Mouse (Mus musculus) bone marrow macrophage, adult 2 months (primary cell): ENCODE results near the gene Ttc6. TPM values are rescaled to one million over a fixed set of nuclear protein-coding genes. Genes with fewer than 3 reads are reported as not detected.
A peak's percentile ranks its signal among the peaks of the same experiment; 100 is the strongest.

ENCODE experiments used
- H3K27ac ChIP-seq: 2 replicates; pipeline ENCODE4 v1.5.1; 2012; ENCODE audit warnings: low read depth, low read length; ENCODE audit not compliant: insufficient read depth
- H3K4me1 ChIP-seq: 2 replicates; pipeline ENCODE4 v1.6.1; 2012; ENCODE audit warnings: low read length; ENCODE audit not compliant: control insufficient read depth, insufficient read depth
- H3K4me3 ChIP-seq: 2 replicates; pipeline ENCODE4 v1.5.1; 2012; ENCODE audit warnings: mild to moderate bottlenecking, low read length, moderate library complexity; ENCODE audit not compliant: insufficient read depth
- CTCF ChIP-seq: IDR thresholded peaks from 2 replicates; pipeline ENCODE4 v1.5.1; 2012; ENCODE audit warnings: low read depth, mild to moderate bottlenecking, low read length, moderate library complexity
- POLR2A ChIP-seq: IDR thresholded peaks from 2 replicates; pipeline ENCODE4 v1.6.1; 2012; ENCODE audit warnings: mild to moderate bottlenecking, low read depth, low read length, borderline replicate concordance
- polyA plus RNA-seq: library from polyadenylated mRNA; stranded (reverse); fragments of >200 nt; gene quantifications from 2 replicates; pipeline ENCODE4 v1.2.4, GENCODE M21; 2012; ENCODE audit not compliant: missing spikeins, insufficient read depth, insufficient read length

Gene Ttc6
- polyA plus RNA-seq, 1 experiment: not detected

DNA sequence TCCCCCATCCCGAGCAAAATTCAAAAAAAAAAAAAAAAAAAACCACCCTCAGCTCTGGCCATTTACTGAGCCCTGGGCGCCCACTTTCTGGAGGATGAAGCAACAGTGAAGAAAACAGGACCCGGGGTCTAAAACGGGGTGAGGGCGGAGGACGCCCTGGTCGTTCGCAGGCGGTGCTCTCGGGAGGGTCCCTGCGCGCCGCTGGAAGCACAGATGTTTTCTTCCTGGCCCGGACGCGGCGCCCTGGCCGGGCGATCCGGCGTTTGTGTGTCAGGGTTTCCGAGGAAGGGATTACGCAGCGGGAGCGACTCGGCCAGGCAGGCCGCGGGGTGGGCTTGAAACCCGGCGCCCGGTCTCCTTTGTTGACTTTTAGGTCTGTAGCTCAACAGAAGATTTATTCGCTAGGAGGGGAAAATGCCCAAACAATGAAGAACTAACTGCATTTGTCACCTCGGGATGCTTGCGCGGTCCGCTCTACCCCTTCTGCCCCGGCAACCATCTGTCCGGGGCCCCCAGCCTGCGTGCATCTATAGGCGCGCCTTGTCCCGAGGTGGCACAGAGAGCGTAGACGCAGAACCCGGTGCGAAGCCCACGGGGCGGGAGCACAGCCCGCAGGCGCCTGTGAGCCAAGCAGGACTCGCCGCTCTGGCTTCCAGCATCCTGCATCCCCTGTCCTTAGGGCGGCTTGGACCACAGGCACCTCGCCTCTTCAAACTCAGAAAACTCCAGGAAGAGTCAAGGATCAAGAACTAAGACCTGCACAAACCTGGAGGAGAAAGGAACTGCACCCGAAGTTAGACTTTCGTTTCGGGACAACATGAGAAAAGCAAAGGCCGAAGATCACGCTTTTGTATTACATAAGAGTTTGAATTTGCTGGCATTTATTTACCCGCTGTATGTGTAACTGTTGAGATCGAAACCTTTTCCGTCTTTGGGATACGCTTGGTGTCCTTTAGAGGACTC, 25.0 kb upstream of the Ttc6 start:
- no peak for TF ChIP-seq CTCF
- no peak for TF ChIP-seq POLR2A
- Histone ChIP-seq H3K4me3 (peak overlapping the region; percentile 50), H3K27ac (no peak overlapping the region), H3K4me1 (peaks cover 3% of the 10 kb centered on the region)

DNA sequence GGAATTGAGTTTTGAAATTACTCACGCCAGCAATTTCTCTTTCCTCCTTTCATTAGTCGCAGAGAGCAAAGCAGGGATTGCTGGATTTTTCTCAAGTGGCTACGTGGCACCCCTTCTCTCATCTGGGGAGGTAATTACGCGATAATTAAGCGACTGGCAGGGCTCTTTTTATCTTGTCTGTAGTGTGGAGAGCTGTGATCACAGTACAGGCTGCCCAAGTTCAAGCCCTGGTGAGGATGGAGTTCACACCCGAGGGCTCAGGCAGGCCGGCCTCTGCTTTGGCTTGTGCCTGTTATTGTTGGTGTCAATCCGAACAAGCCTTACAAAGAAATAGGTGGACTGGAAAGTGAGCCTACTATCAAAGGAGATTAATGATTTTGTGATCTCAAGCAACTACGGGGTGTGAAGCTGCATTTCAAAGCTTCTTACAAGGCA, 24.3 kb upstream of the Ttc6 start:
- no peak overlapping the region for H3K27ac ChIP-seq

DNA sequence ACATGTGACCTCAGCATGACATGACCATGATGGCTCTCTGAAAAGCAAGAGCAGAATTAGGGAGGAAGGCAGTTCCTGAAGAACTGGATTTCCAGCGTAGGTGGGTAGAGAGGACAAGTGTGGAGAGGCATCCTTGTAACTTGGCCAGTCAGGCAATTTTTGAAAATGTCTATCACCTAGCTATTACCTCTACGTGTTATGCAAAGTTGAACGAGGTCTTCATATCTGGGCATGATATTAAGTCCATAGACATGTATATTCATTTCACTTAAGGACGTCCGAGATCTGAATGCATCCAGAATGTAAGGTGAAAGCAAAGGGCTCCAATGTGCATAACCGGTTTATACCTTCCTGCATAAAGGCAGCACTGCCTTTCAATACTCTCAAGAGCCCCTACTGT, 22.8 kb upstream of the Ttc6 start:
- no peak overlapping the region for H3K27ac ChIP-seq
- H3K4me3 ChIP-seq: no peak overlapping the region
- TF ChIP-seq POLR2A (no peak), CTCF (no peak)
- peaks cover 3% of the 10 kb centered on the region for H3K4me1 ChIP-seq

More for the DNA sequence above, 24.3 kb upstream of the Ttc6 start:
- peaks cover 3% of the 10 kb centered on the region for H3K4me1 ChIP-seq
- TF ChIP-seq POLR2A: no peak
- TF ChIP-seq CTCF: no peak
- H3K4me3 ChIP-seq: peak overlapping the region; percentile 50

DNA sequence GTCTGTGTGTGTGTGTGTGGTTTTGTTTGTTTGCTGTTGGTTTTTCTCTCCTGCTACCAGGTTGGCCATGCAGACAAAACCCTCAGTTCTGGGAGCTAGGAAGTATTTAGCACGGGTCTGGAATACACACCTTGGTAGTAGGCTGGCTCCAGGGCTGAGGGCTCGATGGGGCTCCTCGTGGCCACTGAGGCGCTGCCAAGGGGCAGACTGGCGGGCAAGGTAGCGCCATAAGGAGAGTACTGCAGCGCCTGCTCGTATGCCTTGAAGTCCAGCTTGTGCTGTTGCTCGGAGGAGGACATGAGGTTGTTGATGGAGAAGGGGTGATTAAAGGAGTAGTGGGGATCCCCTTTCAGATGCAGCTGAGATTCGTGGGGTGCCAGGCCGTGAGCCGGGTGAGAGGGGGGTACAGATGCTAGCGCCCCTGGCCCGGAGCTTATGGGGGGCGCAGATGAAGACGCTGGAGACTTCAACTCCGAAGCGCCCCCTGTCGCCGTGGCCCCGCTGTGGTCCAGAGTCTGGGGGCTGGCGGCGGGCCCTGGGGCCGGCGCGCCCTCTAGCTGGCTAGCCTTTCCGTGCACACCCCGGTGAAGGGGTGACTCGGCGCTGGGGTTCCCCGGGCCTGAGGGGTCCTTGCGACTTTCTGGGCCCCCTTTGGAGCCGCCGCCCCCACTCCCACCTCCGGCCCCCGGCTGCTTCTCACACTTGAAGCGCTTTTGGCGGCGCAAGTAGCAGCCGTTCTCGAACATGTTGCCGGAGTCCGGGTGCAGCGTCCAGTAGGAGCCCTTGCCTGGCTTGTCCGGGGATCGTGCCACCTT, 21.8 kb upstream of the Ttc6 start:
- no peak for TF ChIP-seq CTCF
- no peak for TF ChIP-seq POLR2A
- peaks cover 6% of the 10 kb centered on the region for H3K4me1 ChIP-seq
- no peak overlapping the region for H3K4me3 ChIP-seq
- no peak overlapping the region for H3K27ac ChIP-seq

DNA sequence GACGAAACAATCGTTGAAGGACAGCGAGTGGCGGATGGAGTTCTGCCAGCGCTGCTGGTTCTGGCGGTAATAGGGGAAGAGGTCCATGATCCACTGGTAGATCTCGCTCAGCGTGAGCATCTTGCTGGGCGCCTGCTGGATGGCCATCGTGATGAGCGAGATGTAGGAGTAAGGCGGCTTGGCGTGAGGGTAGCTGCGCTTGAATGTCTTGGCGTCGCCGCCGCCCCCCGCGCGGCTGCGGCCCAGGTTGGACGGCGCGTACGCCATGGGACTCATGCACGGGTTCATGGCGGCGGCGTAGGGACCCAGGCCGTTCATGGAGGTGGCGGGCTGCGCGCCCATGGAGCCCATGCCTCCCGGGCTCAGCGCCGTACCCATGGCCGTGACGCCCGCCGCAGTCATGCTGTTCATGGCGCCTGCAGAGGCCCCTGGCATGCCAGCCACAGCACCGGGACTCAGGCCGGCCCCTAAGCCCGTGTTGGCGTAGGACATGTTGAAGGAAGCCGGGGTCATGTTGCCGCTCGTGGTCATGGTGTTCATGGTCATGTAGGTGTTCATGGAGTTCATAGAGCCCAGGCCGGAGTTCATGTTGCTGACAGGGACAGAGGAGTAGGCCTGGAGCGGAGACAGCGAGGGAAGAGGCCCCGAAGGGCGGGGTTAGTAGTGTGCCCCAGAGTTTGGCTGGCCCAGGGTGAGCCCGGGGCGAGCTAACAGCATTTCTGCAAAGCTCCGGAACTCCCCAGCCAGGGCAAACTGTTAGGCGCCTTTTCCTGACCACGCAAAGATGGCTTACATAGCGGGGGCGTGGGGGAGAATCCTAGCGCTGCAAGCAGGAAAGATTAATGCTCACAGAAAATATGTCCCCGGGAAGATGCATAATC, 20.9 kb upstream of the Ttc6 start:
- Histone ChIP-seq H3K4me3 (no peak overlapping the region), H3K27ac (no peak overlapping the region)
- TF ChIP-seq CTCF: no peak
- no peak for TF ChIP-seq POLR2A

DNA sequence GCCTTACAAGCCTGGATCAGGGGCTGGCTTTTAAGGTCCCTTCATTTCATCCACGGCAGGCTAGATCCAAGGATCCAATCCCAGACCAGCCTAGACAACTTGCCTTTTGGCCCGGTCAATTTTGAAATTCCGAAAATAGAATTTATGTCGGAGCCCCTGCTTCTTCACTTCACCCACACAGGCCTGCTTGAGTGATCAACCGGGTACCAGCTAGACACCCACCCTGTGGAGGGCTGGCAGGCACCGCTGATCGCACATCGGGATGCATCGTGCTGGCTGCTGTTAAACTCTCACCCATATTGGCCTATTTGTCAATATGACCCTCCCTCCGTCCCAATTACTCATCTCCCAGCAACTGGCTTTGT, 20.3 kb upstream of the Ttc6 start:
- no peak overlapping the region for H3K4me3 ChIP-seq
- no peak for TF ChIP-seq CTCF
- H3K27ac ChIP-seq: no peak overlapping the region
- H3K4me1 ChIP-seq: peaks cover 9% of the 10 kb centered on the region

More for the DNA sequence above, 20.9 kb upstream of the Ttc6 start:
- H3K4me1 ChIP-seq: peaks cover 6% of the 10 kb centered on the region

DNA sequence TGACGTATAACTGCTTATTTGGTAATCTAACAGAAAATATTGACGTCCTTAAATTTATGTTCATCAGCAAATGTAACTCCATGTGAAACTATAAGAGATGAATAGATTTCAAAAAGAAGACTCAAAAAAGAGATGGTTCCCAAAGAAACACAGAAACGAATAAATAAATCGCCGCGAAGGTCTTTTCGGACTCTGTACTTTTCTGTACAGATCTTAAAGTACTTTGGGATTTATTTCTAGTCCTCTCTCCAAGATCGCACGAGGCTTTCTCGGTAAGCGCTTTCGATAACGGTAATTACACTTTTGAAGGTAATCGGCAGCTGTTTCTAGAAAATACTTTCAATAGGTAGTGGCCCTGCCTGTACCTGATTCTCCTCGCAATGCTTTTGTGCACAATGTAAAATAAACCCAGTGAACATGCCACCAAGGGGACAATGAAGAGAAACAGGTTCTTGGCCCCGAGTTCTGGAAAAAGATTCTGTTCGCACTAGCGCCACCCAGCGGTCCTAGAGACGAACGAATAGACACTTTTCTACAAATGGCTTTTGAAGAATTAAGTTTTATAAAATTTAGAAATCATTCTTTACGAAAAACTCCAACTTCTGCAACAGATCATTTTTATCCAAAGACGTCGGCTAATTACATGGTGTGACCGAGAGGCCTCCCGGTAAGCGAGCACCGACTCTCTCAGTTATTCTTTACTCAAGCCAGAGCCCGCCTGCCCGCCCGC, 19.1 kb upstream of the Ttc6 start:
- peaks cover 9% of the 10 kb centered on the region for H3K4me1 ChIP-seq

DNA sequence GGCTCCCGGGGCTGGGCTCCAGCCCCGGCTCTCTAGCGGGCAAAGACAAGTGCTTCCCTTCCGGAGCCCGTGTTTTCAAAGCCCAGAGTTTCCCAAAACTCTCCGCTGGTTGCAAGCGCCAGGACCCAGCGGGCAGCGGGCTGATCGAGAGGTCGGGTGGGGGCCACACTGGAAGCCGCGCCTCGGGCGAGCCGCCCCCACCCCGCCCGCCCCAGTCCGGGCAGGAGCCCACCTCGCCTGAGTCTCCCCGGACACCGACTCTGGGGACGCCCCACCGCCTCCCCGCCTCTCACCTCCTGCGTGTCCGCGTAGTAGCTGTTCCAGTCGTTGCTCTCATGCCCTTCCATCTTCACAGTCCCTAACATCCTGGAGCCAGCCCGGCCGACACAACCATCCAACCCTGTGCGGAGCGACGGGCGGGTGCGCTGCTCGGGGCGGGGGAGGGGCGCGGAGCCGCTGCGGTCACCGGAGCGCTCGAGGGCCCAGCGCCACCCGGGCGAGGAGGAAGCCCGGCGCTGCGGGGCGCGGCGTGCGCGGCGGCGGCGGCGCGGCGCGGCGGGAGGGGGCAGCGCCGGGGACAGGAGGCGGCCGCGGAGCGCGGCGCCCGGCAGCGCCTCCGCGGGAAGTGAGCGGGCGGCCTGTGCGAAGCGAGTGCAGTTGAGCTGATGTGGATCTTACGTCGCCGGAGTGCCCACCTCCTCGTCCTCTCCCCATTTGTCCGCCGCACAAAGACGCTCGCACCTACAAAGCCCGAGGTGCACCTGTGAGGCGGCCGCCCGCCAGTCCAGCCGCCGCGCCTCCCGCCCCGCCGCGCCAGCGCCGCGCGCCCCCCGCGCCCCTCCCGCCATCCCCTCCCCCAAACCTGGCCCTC, 18.3 kb upstream of the Ttc6 start:
- Histone ChIP-seq H3K4me1 (peaks cover 9% of the 10 kb centered on the region), H3K4me3 (peak overlapping the region; percentile 50), H3K27ac (no peak overlapping the region)
- TF ChIP-seq POLR2A (no peak), CTCF (no peak)

More for the DNA sequence above, 19.1 kb upstream of the Ttc6 start:
- peak overlapping the region; percentile 50 for H3K4me3 ChIP-seq
- no peak overlapping the region for H3K27ac ChIP-seq
- TF ChIP-seq CTCF: peak; percentile 86
- TF ChIP-seq POLR2A: no peak
